8 mouse cellular contexts compared by ENCODE assay signal in genomic region chr2:92486403-92486802, GRCm38 (mm10). TPM values are rescaled to one million over a fixed set of nuclear protein-coding genes. Genes with fewer than 3 reads are reported as not detected.
DNase-seq lines count a peak whose midpoint lies in the region; ATAC-seq and TF ChIP-seq lines count a peak whose summit lies in the region.

No protein-coding gene starts in this region.

- no peak; the same call in 1 of the 2 replicates for ATAC-seq in embryonic facial prominence, embryonic 14.5 days (ENCODE audit: low read depth)
- no peak; the same call in 1 of the 2 replicates for ATAC-seq in kidney, embryonic 14.5 days (ENCODE audit: low FRiP score, low TSS enrichment)
- no peak for ATAC-seq in limb, embryonic 15.5 days (ENCODE audit: insufficient number of reproducible peaks, low FRiP score, low TSS enrichment, low read depth)
- ATAC-seq in midbrain, postnatal 0 days (ENCODE audit: low FRiP score) = no peak

- no peak overlapping the region for H3K27ac ChIP-seq in embryonic facial prominence, embryonic 14.5 days (replicated peaks; ENCODE audit: low read depth, low read length)
- no peak overlapping the region for H3K27ac ChIP-seq in heart, embryonic 10.5 days
- H3K27ac ChIP-seq in kidney, embryonic 14.5 days (ENCODE audit: low read depth, low read length) = no peak overlapping the region
- H3K27ac ChIP-seq in limb, embryonic 15.5 days = no peak overlapping the region
- no peak overlapping the region for H3K27ac ChIP-seq in midbrain, postnatal 0 days (ENCODE audit: low read depth, low read length)

- no peak overlapping the region; the same call in 1 of the 2 replicates for H3K4me3 ChIP-seq in embryonic facial prominence, embryonic 14.5 days (ENCODE audit: low read depth, low read length)
- H3K4me3 ChIP-seq in heart, embryonic 10.5 days = no peak overlapping the region
- no peak overlapping the region for H3K4me3 ChIP-seq in kidney, embryonic 14.5 days (ENCODE audit: low read length)
- H3K4me3 ChIP-seq in limb, embryonic 15.5 days = peak overlapping the region; percentile 22
- no peak overlapping the region for H3K4me3 ChIP-seq in midbrain, postnatal 0 days (ENCODE audit: low read depth, low read length)

- peak; percentile 73 for DNase-seq in 416B (ENCODE audit: low read depth)
- peak; percentile 79 to 84 for DNase-seq in adrenal gland, postnatal 36 days
- DNase-seq in embryonic facial prominence, embryonic 14.5 days (ENCODE audit: low spot score) = peak; percentile 81
- DNase-seq in heart, embryonic 10.5 days (ENCODE audit: low spot score) = peak; percentile 84
- peak; percentile 82 for DNase-seq in midbrain, postnatal 0 days (ENCODE audit: low spot score)
- peak; percentile 59 to 73 for DNase-seq in spleen, postnatal 36 days (ENCODE audit: low spot score in 2 of 2)

- H3K27me3 ChIP-seq in embryonic facial prominence, embryonic 14.5 days (replicated peaks; ENCODE audit: control insufficient read depth, insufficient read depth, low read length) = peaks cover 32% of the 10 kb centered on the region
- peaks cover 63% of the 10 kb centered on the region for H3K27me3 ChIP-seq in heart, embryonic 10.5 days (ENCODE audit: insufficient read depth, poor library complexity, severe bottlenecking)
- H3K27me3 ChIP-seq in kidney, embryonic 14.5 days (ENCODE audit: control insufficient read depth, insufficient read depth, low read length) = peaks cover 21% of the 10 kb centered on the region
- H3K27me3 ChIP-seq in limb, embryonic 15.5 days = peaks cover 52% of the 10 kb centered on the region
- H3K27me3 ChIP-seq in midbrain, postnatal 0 days (ENCODE audit: insufficient read depth, low read length) = peaks cover 7% of the 10 kb centered on the region

- peak overlapping the region; percentile 31 for H3K4me2 ChIP-seq in embryonic facial prominence, embryonic 14.5 days (ENCODE audit: low read depth, low read length)
- H3K4me2 ChIP-seq in kidney, embryonic 14.5 days (replicated peaks; ENCODE audit: low read depth, low read length) = peak overlapping the region; percentile 32
- H3K4me2 ChIP-seq in limb, embryonic 15.5 days = peak overlapping the region; percentile 29; the same call in 1 of the 2 replicates
- H3K4me2 ChIP-seq in midbrain, postnatal 0 days (ENCODE audit: low read depth, low read length, poor library complexity, severe bottlenecking) = 0 out of 2 replicates have a peak overlapping the region, but pooled peaks have one; percentile 12

- no peaks in the 10 kb centered on the region for H3K9me3 ChIP-seq in embryonic facial prominence, embryonic 14.5 days (ENCODE audit: control insufficient read depth, low read length)
- no peaks in the 10 kb centered on the region for H3K9me3 ChIP-seq in heart, embryonic 10.5 days
- H3K9me3 ChIP-seq in kidney, embryonic 14.5 days (ENCODE audit: control insufficient read depth, low read length) = no peaks in the 10 kb centered on the region
- no peaks in the 10 kb centered on the region for H3K9me3 ChIP-seq in limb, embryonic 15.5 days
- H3K9me3 ChIP-seq in midbrain, postnatal 0 days (ENCODE audit: low read length) = no peaks in the 10 kb centered on the region

- H3K36me3 ChIP-seq in embryonic facial prominence, embryonic 14.5 days (ENCODE audit: control insufficient read depth, insufficient read depth, low read length) = no peaks in the 10 kb centered on the region
- H3K36me3 ChIP-seq in heart, embryonic 10.5 days = no peaks in the 10 kb centered on the region
- H3K36me3 ChIP-seq in kidney, embryonic 14.5 days (ENCODE audit: control insufficient read depth, insufficient read depth, low read length) = no peaks in the 10 kb centered on the region
- H3K36me3 ChIP-seq in limb, embryonic 15.5 days = no peaks in the 10 kb centered on the region
- no peaks in the 10 kb centered on the region for H3K36me3 ChIP-seq in midbrain, postnatal 0 days (ENCODE audit: insufficient read depth, low read length)

- no peak overlapping the region; the same call in 1 of the 2 replicates for H3K9ac ChIP-seq in embryonic facial prominence, embryonic 14.5 days (ENCODE audit: low read depth, low read length)
- H3K9ac ChIP-seq in kidney, embryonic 14.5 days (ENCODE audit: low read depth, low read length) = no peak overlapping the region
- H3K9ac ChIP-seq in limb, embryonic 15.5 days = no peak overlapping the region
- no peak overlapping the region for H3K9ac ChIP-seq in midbrain, postnatal 0 days (replicated peaks; ENCODE audit: low read length, poor library complexity, severe bottlenecking)

- TF ChIP-seq CTCF in midbrain, postnatal 0 days (IDR thresholded peaks at IDR 0.05) = peak; percentile 98

- WGBS in embryonic facial prominence, embryonic 14.5 days = 3% methylated on average over 11 of the region's 11 CpGs
- WGBS in heart, embryonic 10.5 days = 2% methylated on average over 11 of the region's 11 CpGs
- WGBS in kidney, embryonic 14.5 days = 1% methylated on average over 11 of the region's 11 CpGs
- WGBS in limb, embryonic 15.5 days = 2% methylated on average over 11 of the region's 11 CpGs
- WGBS in midbrain, postnatal 0 days = under 1% methylated on average over 11 of the region's 11 CpGs

- H3K4me1 ChIP-seq in embryonic facial prominence, embryonic 14.5 days (ENCODE audit: control insufficient read depth, insufficient read depth, low read length) = no peaks in the 10 kb centered on the region
- H3K4me1 ChIP-seq in heart, embryonic 10.5 days = peaks cover 13% of the 10 kb centered on the region
- peaks cover 7% of the 10 kb centered on the region; the same call in 1 of the 2 replicates for H3K4me1 ChIP-seq in kidney, embryonic 14.5 days (ENCODE audit: control insufficient read depth, insufficient read depth, low read length)
- no peaks in the 10 kb centered on the region for H3K4me1 ChIP-seq in limb, embryonic 15.5 days
- H3K4me1 ChIP-seq in midbrain, postnatal 0 days (ENCODE audit: insufficient read depth, low read length) = no peaks in the 10 kb centered on the region; the same call in 1 of the 2 replicates

RNA-seq across cellular contexts. Expression of gene Slc35c1, which starts 26.1 kb away (rescaled TPM):
- total RNA-seq in adrenal gland, postnatal 36 days (2021) = 10 to 100 TPM; 14.8 to 24.3 TPM
- polyA plus RNA-seq in embryonic facial prominence, embryonic 14.5 days (2014; fragmentation: Nextera tagmentation; extraction: Ambion mirVana) = 15.7 and 16.0 TPM in 2 replicates
- polyA plus RNA-seq in heart, embryonic 10.5 days (2016; fragmentation: Nextera tagmentation; extraction: Ambion mirVana) = 14.1 and 14.9 TPM in 2 replicates
- 6.9 and 13.6 TPM in 2 replicates for polyA plus RNA-seq in kidney, embryonic 14.5 days (2014; fragmentation: Nextera tagmentation; extraction: Ambion mirVana)
- polyA plus RNA-seq in limb, embryonic 15.5 days (2015; fragmentation: Nextera tagmentation; extraction: Ambion mirVana) = 14.8 and 15.6 TPM in 2 replicates
- total RNA-seq in midbrain, postnatal 0 days (2014; rRNA removed) = 8.9 and 18.6 TPM in 2 replicates
- polyA plus RNA-seq in midbrain, postnatal 0 days (2015; fragmentation: Nextera tagmentation; extraction: Ambion mirVana) = 16.8 and 18.8 TPM in 2 replicates

RNA-seq across cellular contexts. Expression of gene Cry2, which starts 52.6 kb away (rescaled TPM):
- 10 to 100 TPM; 38.4 to 47.8 TPM for total RNA-seq in adrenal gland, postnatal 36 days (2021)
- 26.6 and 27.1 TPM in 2 replicates for polyA plus RNA-seq in embryonic facial prominence, embryonic 14.5 days (2014; fragmentation: Nextera tagmentation; extraction: Ambion mirVana)
- 21.0 and 23.3 TPM in 2 replicates for polyA plus RNA-seq in heart, embryonic 10.5 days (2016; fragmentation: Nextera tagmentation; extraction: Ambion mirVana)
- 13.8 and 21.3 TPM in 2 replicates for polyA plus RNA-seq in kidney, embryonic 14.5 days (2014; fragmentation: Nextera tagmentation; extraction: Ambion mirVana)
- polyA plus RNA-seq in limb, embryonic 15.5 days (2015; fragmentation: Nextera tagmentation; extraction: Ambion mirVana) = 40.3 and 41.5 TPM in 2 replicates
- 41.9 and 48.4 TPM in 2 replicates for total RNA-seq in midbrain, postnatal 0 days (2014; rRNA removed)
- polyA plus RNA-seq in midbrain, postnatal 0 days (2015; fragmentation: Nextera tagmentation; extraction: Ambion mirVana) = 50.6 and 55.2 TPM in 2 replicates
